Mouse (Mus musculus): ENCODE measurements around the gene M1ap. TPM values are rescaled to one million over a fixed set of nuclear protein-coding genes. Genes with fewer than 3 reads are reported as not detected.

The M1ap gene
- polyA plus RNA-seq, 2 experiments: 9.4 to 14.4 TPM

GRCm38 (mm10) chr6:83005444-83006011 lies 58.8 kb downstream of the M1ap start:
- ATAC-seq (ENCODE audit: insufficient read depth) (no peak), DNase-seq (ENCODE audit: low read depth in 3 of 3, low spot score in 3 of 3) (no peak)
- Histone ChIP-seq H3K27me3 (ENCODE audit: control insufficient read depth, insufficient read depth, low read length) (no peaks in the 10 kb centered on the region), H3K36me3 (replicated peaks; ENCODE audit: control insufficient read depth, insufficient read depth, low read depth) (no peaks in the 10 kb centered on the region), H3K9ac (replicated peaks) (no peak overlapping the region; the same call in 1 of the 2 replicates), H3K4me2 (ENCODE audit: low read depth) (no peak overlapping the region), H3K9me3 (ENCODE audit: control insufficient read depth, low read length) (no peaks in the 10 kb centered on the region), H3K4me3 (ENCODE audit: insufficient read depth in 1 of 2, low read depth in 2 of 2, low read length in 2 of 2) (no peak overlapping the region), H3K4me1 (replicated peaks; ENCODE audit: control insufficient read depth in 2 of 2, insufficient read depth in 2 of 2, low read length in 1 of 2) (peaks cover 29 to 42% of the 10 kb centered on the region in 2 experiments), H3K27ac (peak overlapping the region; percentile 30; the same call in 1 of the 2 replicates)
- 56% methylated on average over 10 of the region's 10 CpGs for WGBS (ENCODE audit: insufficient replicate concordance)
- TF ChIP-seq CTCF (IDR thresholded peaks at IDR 0.05; ENCODE audit: low read depth) (no peak), EP300 (IDR thresholded peaks at IDR 0.05; ENCODE audit: low read depth) (no peak)

- DNase-seq (ENCODE audit: low read depth in 3 of 3, low spot score in 3 of 3): no peak
- Histone ChIP-seq H3K4me2 (ENCODE audit: low read depth) (no peak overlapping the region), H3K36me3 (replicated peaks; ENCODE audit: control insufficient read depth, insufficient read depth, low read depth) (no peaks in the 10 kb centered on the region), H3K27me3 (ENCODE audit: control insufficient read depth, insufficient read depth, low read length) (no peaks in the 10 kb centered on the region), H3K9ac (replicated peaks) (no peak overlapping the region), H3K4me1 (replicated peaks; ENCODE audit: control insufficient read depth in 2 of 2, insufficient read depth in 2 of 2, low read length in 1 of 2) (peaks cover 34 to 48% of the 10 kb centered on the region in 2 experiments), H3K9me3 (ENCODE audit: control insufficient read depth, low read length) (no peaks in the 10 kb centered on the region), H3K27ac (no peak overlapping the region), H3K4me3 (ENCODE audit: insufficient read depth in 1 of 2, low read depth in 2 of 2, low read length in 2 of 2) (no peak overlapping the region)
- TF ChIP-seq EP300 (IDR thresholded peaks at IDR 0.05; ENCODE audit: low read depth) (no peak), CTCF (IDR thresholded peaks at IDR 0.05; ENCODE audit: low read depth) (no peak)
- no peak for ATAC-seq (ENCODE audit: insufficient read depth)
- 55% methylated on average over 6 of the region's 6 CpGs for WGBS (ENCODE audit: insufficient replicate concordance)
These were observed 59.4 kb downstream of the M1ap start for GRCm38 (mm10) chr6:83006114-83006513.

DNA sequence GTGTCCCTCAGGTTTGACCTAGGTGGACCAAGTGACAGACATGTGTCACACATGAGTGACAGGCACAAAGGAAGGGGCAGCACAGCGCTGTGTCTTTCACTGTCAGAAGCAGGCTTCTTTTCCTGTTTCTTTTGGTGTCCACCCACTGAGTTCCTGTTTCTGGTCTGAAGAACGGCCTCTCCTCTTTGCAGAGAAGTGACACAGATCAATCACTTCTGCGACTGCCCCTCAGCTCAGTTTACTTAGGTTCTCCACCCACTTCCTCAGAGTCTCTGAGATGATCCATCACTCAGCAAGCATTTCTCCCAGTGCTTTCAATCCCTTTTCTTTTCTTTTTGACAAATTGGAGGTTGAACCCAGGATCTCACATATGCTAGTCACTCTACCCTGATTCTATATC lies 62.0 kb downstream of the M1ap start:
- ATAC-seq (ENCODE audit: insufficient read depth): no peak
- Histone ChIP-seq H3K27ac (no peak overlapping the region), H3K4me1 (replicated peaks; ENCODE audit: control insufficient read depth in 2 of 2, insufficient read depth in 2 of 2, low read length in 1 of 2) (peaks cover 53 to 65% of the 10 kb centered on the region in 2 experiments), H3K36me3 (replicated peaks; ENCODE audit: control insufficient read depth, insufficient read depth, low read depth) (no peaks in the 10 kb centered on the region), H3K9ac (replicated peaks) (no peak overlapping the region), H3K4me2 (ENCODE audit: low read depth) (no peak overlapping the region), H3K27me3 (ENCODE audit: control insufficient read depth, insufficient read depth, low read length) (no peaks in the 10 kb centered on the region), H3K9me3 (ENCODE audit: control insufficient read depth, low read length) (no peaks in the 10 kb centered on the region), H3K4me3 (ENCODE audit: insufficient read depth in 1 of 2, low read depth in 2 of 2, low read length in 2 of 2) (no peak overlapping the region)
- no peak for DNase-seq (ENCODE audit: low read depth in 3 of 3, low spot score in 3 of 3)
- WGBS (ENCODE audit: insufficient replicate concordance): 25% methylated on average over 3 of the region's 3 CpGs
- TF ChIP-seq EP300 (IDR thresholded peaks at IDR 0.05; ENCODE audit: low read depth) (no peak), CTCF (IDR thresholded peaks at IDR 0.05; ENCODE audit: low read depth) (no peak)

DNA sequence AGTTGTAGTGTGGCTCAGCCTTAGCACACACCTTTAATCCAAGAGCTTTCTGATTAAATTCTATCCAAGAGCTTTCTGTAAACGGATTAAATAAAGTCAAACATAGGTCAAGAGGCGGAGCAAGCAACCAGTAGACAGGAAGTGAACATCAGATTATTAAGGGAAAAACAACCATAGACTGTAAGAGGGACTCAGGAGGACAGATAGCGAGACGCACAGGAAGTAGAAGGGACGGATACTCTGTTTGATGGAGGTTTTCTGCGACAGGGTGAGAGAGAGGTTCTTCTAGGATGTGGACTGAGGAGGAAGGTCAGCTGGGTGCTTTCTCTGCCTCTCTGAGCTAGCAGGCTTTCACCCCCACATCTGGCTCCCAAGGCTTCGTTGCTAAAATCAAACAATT lies 63.3 kb downstream of the M1ap start:
- H3K4me2 ChIP-seq (ENCODE audit: low read depth): peak overlapping the region; percentile 62
- no peaks in the 10 kb centered on the region for H3K9me3 ChIP-seq (ENCODE audit: control insufficient read depth, low read length)
- DNase-seq (ENCODE audit: low read depth in 3 of 3, low spot score in 3 of 3) (no peak), ATAC-seq (ENCODE audit: insufficient read depth) (no peak)
- H3K9ac ChIP-seq (replicated peaks): peak overlapping the region; percentile 58
- TF ChIP-seq CTCF (IDR thresholded peaks at IDR 0.05; ENCODE audit: low read depth) (no peak), EP300 (IDR thresholded peaks at IDR 0.05; ENCODE audit: low read depth) (no peak)
- peak overlapping the region; percentile 16 to 34; a peak in 2 of 4 replicates for H3K4me3 ChIP-seq (ENCODE audit: insufficient read depth in 1 of 2, low read depth in 2 of 2, low read length in 2 of 2)
- 8% methylated on average over 7 of the region's 7 CpGs for WGBS (ENCODE audit: insufficient replicate concordance)
- H3K27ac ChIP-seq: peak overlapping the region; percentile 80
- no peaks in the 10 kb centered on the region for H3K27me3 ChIP-seq (ENCODE audit: control insufficient read depth, insufficient read depth, low read length)
- H3K36me3 ChIP-seq (replicated peaks; ENCODE audit: control insufficient read depth, insufficient read depth, low read depth): no peaks in the 10 kb centered on the region
- peaks cover 50 to 63% of the 10 kb centered on the region in 2 experiments for H3K4me1 ChIP-seq (replicated peaks; ENCODE audit: control insufficient read depth in 2 of 2, insufficient read depth in 2 of 2, low read length in 1 of 2)

- no peak overlapping the region for H3K9ac ChIP-seq (replicated peaks)
- H3K27me3 ChIP-seq (ENCODE audit: control insufficient read depth, insufficient read depth, low read length): no peaks in the 10 kb centered on the region
- H3K4me1 ChIP-seq (replicated peaks; ENCODE audit: control insufficient read depth in 2 of 2, insufficient read depth in 2 of 2, low read length in 1 of 2): peaks cover 58 to 66% of the 10 kb centered on the region in 2 experiments
- WGBS (ENCODE audit: insufficient replicate concordance): 72% methylated on average over 7 of the region's 7 CpGs
- DNase-seq (ENCODE audit: low read depth in 3 of 3, low spot score in 3 of 3) (no peak), ATAC-seq (ENCODE audit: insufficient read depth) (no peak)
- H3K9me3 ChIP-seq (ENCODE audit: control insufficient read depth, low read length): no peaks in the 10 kb centered on the region
- TF ChIP-seq EP300 (IDR thresholded peaks at IDR 0.05; ENCODE audit: low read depth): no peak
- TF ChIP-seq CTCF (IDR thresholded peaks at IDR 0.05; ENCODE audit: low read depth): no peak
- no peaks in the 10 kb centered on the region for H3K36me3 ChIP-seq (replicated peaks; ENCODE audit: control insufficient read depth, insufficient read depth, low read depth)
- peak overlapping the region; percentile 80 for H3K27ac ChIP-seq
- no peak overlapping the region for H3K4me2 ChIP-seq (ENCODE audit: low read depth)
- H3K4me3 ChIP-seq (ENCODE audit: insufficient read depth in 1 of 2, low read depth in 2 of 2, low read length in 2 of 2): no peak overlapping the region
These were observed 64.6 kb downstream of the M1ap start for GRCm38 (mm10) chr6:83011255-83011654.
